Mouse (Mus musculus) heart, adult 11 months (tissue): ENCODE measurements around the gene Mgat5.

Experiments
- DNase-seq: peaks from one replicate; pipeline ENCODE4 v3.0.0; 2022

The Mgat5 gene

GRCm38 (mm10) chr1:127442880-127443877 is 238.4 kb downstream of the Mgat5 start:
- DNase-seq, result peak; percentile 94

GRCm38 (mm10) chr1:127444836-127445485 is 240.1 kb downstream of the Mgat5 start:
- DNase-seq, result peak; percentile 96

- DNase-seq, result peak; percentile 73
Measured at GRCm38 (mm10) chr1:127453397-127453796, 248.6 kb downstream of the Mgat5 start.

GRCm38 (mm10) chr1:127459015-127459451 is 254.2 kb downstream of the Mgat5 start:
- peak; percentile 92 for DNase-seq

- DNase-seq, result no peak
Measured at GRCm38 (mm10) chr1:127459576-127459975, 254.8 kb downstream of the Mgat5 start.

- no peak for DNase-seq
Measured at GRCm38 (mm10) chr1:127461017-127461416, 256.2 kb downstream of the Mgat5 start.

GRCm38 (mm10) chr1:127464041-127464440 is 259.2 kb downstream of the Mgat5 start:
- no peak for DNase-seq

GRCm38 (mm10) chr1:127465292-127465691 is 260.5 kb downstream of the Mgat5 start:
- DNase-seq, result no peak

GRCm38 (mm10) chr1:127467238-127467637 is 262.4 kb downstream of the Mgat5 start:
- DNase-seq, result no peak

- DNase-seq, result peak; percentile 85
Measured at GRCm38 (mm10) chr1:127470175-127470574, 265.4 kb downstream of the Mgat5 start.

- no peak for DNase-seq
Measured at GRCm38 (mm10) chr1:127475756-127476155, 270.9 kb downstream of the Mgat5 start.

GRCm38 (mm10) chr1:127482911-127483310 is 278.1 kb downstream of the Mgat5 start:
- DNase-seq, result no peak

GRCm38 (mm10) chr1:127484188-127484587 is 279.4 kb downstream of the Mgat5 start:
- DNase-seq, result peak; percentile 94

GRCm38 (mm10) chr1:127484826-127485225 is 280.0 kb downstream of the Mgat5 start:
- no peak for DNase-seq

GRCm38 (mm10) chr1:127487161-127487560 is 282.3 kb downstream of the Mgat5 start:
- DNase-seq, result no peak

- peak; percentile 91 for DNase-seq
Measured at GRCm38 (mm10) chr1:127496737-127497543, 292.1 kb downstream of the Mgat5 start.

- no peak for DNase-seq
Measured at GRCm38 (mm10) chr1:127498746-127499145, 293.9 kb downstream of the Mgat5 start.

GRCm38 (mm10) chr1:127500219-127500618 is 295.4 kb downstream of the Mgat5 start:
- peak; percentile 87 for DNase-seq

GRCm38 (mm10) chr1:127500701-127501100 is 295.9 kb downstream of the Mgat5 start:
- DNase-seq, result peak; percentile 64

GRCm38 (mm10) chr1:127507042-127507650 is 302.3 kb downstream of the Mgat5 start:
- DNase-seq, result no peak

- DNase-seq, result peak; percentile 80
Measured at GRCm38 (mm10) chr1:127508067-127508739, 303.4 kb downstream of the Mgat5 start.

GRCm38 (mm10) chr1:127508921-127509320 is 304.1 kb downstream of the Mgat5 start:
- DNase-seq, result peak; percentile 66
